Mouse (Mus musculus) left cerebral cortex, postnatal 36 days (tissue): ENCODE results near the gene Plscr2. TPM values are rescaled to one million over a fixed set of nuclear protein-coding genes. Genes with fewer than 3 reads are reported as not detected.

Experiments
- DNase-seq, 2 experiments: peaks; one replicate each; pipeline ENCODE4 v3.0.0; 2021 to 2022; ENCODE audit warnings: low spot score in 2 of 2, mixed read lengths in 1 of 2
- intact Hi-C: fragments of 180-260 bp; cut with DNase I; formaldehyde crosslinking; loops from one replicate; pipeline ENCODE4 v1.15.1; 2025
- microRNA-seq: library from miRNA; unstranded; fragments of <30 nt; microRNA quantifications from one replicate; pipeline ENCODE4 v1.2.0, GENCODE M21; 2022
- total RNA-seq, 2 experiments: library from RNA; stranded (reverse); gene quantifications; 2 replicates each; pipeline ENCODE4 v1.2.3; 2021

The Plscr2 gene
- total RNA-seq, 2 experiments from 2014 or later = 1.8 to 3.0 TPM

DNA sequence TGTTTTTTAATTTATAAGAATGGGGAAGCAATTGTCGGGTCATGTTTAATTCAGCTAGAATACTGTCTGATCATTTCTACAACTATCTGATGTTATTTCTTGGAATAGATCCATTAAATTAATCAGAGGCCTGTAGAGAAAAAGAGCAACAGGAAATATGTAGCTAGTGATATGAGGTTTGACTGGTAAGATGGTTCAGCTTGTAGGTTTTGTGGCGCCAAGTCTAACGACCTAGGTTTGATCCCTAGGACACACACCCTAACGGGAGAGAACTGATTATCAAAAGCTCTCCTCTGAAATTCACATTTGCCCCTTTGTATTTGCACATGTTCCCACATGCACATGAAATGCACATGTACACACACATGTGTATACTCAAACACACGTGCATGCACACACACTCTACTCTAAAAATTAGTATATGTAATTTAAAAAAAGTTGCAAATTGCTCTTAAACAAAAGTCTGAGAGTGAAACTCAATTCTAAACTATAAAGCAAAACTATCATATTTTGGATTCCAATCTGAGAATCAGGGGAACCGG lies 59.9 kb downstream of the Plscr2 start:
- intact Hi-C loops = no loop called here
- no peak for DNase-seq

DNA sequence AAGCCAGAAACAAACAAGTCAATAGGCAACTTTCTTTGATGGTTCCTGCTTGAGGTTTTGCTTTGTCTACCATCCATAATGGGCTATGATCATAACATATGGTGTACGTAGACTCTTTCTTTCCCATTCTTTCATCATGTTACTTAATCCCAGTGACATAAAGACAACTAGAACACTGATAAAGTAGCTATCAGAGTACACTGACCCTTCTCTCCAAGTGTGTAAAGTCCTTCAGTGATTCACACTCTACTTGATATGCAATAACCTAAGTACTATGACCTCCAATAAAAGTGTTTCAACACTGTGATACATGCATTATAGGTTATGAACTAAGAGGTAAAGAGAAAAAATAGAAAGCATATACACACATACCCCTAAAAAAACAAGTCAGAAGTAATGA lies 61.7 kb downstream of the Plscr2 start:
- no peak for DNase-seq
- intact Hi-C loops = no loop called here

DNA sequence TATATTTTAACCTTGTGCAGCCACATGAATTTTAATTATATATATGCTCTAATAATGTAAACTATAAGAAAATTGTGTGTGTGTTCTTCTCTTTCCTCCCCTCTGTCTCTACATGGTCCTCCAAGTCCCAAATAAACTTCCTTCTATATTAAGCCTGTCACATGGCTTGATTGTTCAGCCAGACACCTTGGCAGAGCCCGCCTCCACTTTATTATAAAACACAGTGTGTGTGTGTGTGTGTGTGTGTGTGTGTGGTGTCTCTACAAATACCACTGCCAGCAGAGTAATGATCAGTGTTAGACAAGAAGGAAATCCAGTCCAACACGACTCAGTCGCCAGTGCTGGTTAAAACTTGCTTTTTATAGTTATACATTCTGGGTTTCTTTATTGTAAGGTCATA lies 62.3 kb downstream of the Plscr2 start:
- intact Hi-C loops = no loop called here
- no peak for DNase-seq

- DNase-seq = no peak
- intact Hi-C loops = no loop called here
These were observed 63.6 kb downstream of the Plscr2 start for GRCm38 (mm10) chr9:92338954-92339353.

Small RNA genes lying within 50 kb of the gene (microRNA-seq; reads per million reads assigned to microRNA genes)
- not detected for gene Mir6386

Other genes with a start within 250 kb of the Plscr2 start
- not detected for gene Plscr5, start 82.7 kb upstream of the Plscr2 start, total RNA-seq
- gene Plscr1, start 25.9 kb upstream of the Plscr2 start, total RNA-seq = under 1 TPM; 0.79 to 0.99 TPM
- not detected for gene 1700057G04Rik, start 33.8 kb downstream of the Plscr2 start, total RNA-seq
- gene Plscr4, start 181.8 kb downstream of the Plscr2 start, total RNA-seq = 1 to 10 TPM; 1.3 to 1.8 TPM